Mouse (Mus musculus): ENCODE results near the gene Fbxo10.
"Not testable (repeated sequence)": the region's sequence is repeated elsewhere in the genome, so short reads cannot be mapped to it uniquely, and the experiment has no call there.

The Fbxo10 gene

GRCm38 (mm10) chr4:45047956-45048355, 36.4 kb downstream of the Fbxo10 start:
- DNase-seq (ENCODE audit: extremely low spot score, low read depth, low spot score) = no peak

GRCm38 (mm10) chr4:45047286-45047887, 37.0 kb downstream of the Fbxo10 start:
- DNase-seq (ENCODE audit: extremely low spot score, low read depth, low spot score) = no peak

GRCm38 (mm10) chr4:45046679-45047078, 37.7 kb downstream of the Fbxo10 start:
- no peak for DNase-seq (ENCODE audit: extremely low spot score, low read depth, low spot score)

- DNase-seq (ENCODE audit: extremely low spot score, low read depth, low spot score) = no peak
These were observed 43.6 kb downstream of the Fbxo10 start for GRCm38 (mm10) chr4:45040795-45041194.

GRCm38 (mm10) chr4:45039546-45039945, 44.9 kb downstream of the Fbxo10 start:
- DNase-seq (ENCODE audit: extremely low spot score, low read depth, low spot score) = not testable (repeated sequence)

DNA sequence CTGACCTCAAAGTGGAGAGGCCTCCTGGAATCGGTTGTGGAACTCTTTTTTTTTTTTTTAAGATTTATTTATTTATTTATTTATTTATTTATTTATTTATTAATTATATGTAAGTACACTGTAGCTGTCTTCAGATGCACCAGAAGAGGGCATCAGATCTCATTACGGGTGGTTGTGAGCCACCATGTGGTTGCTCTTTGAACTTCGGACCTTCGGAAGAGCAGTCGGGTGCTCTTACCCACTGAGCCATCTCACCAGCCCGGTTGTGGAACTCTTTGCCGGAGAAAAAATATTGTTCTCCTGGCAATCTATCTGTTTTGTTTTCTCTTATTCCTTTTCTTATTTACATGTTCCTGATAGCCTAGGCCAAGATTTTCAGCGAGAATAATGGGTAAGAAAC, 45.5 kb downstream of the Fbxo10 start:
- not testable (repeated sequence) for DNase-seq (ENCODE audit: extremely low spot score, low read depth, low spot score)

- DNase-seq (ENCODE audit: extremely low spot score, low read depth, low spot score) = no peak
These were observed 46.7 kb downstream of the Fbxo10 start for GRCm38 (mm10) chr4:45037455-45038410.

DNA sequence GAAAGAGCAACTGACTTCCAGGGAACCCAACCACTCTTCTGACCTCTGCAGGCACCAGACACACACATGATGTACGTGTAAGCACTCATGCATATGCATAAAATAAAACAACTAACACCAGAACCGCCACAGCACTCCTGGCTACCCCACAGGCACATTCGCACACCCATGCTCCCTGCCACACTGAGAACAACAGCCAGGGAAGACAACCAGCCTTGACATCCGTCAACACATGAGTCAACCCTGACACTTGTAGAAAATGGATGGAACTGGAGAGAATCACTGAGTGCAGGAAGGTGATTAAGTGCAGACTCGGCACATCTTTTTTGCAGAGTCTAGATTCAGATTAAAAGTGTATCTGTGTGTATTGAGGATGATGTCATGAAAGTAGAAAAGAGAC, 47.8 kb downstream of the Fbxo10 start:
- no peak for DNase-seq (ENCODE audit: extremely low spot score, low read depth, low spot score)

DNA sequence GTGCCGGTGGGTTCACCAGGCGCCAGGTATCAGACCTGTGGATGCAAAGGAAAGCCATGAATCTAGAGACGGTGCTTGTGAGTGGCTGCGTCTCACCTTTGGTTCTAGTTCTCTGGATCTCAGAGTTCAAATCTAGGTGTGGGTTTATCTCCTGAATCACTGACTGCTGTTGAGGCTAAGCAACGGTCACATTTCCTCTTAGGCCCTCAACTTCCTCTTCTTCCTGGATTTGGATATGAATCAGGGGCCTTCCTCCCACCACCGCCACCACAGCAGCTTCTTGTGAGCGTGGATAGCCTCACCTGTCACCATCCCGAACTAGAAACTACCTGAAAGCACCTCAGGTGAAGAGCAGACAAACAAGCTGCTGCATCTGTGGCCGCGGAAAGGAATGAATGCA, 48.4 kb downstream of the Fbxo10 start:
- DNase-seq (ENCODE audit: extremely low spot score, low read depth, low spot score) = no peak

DNA sequence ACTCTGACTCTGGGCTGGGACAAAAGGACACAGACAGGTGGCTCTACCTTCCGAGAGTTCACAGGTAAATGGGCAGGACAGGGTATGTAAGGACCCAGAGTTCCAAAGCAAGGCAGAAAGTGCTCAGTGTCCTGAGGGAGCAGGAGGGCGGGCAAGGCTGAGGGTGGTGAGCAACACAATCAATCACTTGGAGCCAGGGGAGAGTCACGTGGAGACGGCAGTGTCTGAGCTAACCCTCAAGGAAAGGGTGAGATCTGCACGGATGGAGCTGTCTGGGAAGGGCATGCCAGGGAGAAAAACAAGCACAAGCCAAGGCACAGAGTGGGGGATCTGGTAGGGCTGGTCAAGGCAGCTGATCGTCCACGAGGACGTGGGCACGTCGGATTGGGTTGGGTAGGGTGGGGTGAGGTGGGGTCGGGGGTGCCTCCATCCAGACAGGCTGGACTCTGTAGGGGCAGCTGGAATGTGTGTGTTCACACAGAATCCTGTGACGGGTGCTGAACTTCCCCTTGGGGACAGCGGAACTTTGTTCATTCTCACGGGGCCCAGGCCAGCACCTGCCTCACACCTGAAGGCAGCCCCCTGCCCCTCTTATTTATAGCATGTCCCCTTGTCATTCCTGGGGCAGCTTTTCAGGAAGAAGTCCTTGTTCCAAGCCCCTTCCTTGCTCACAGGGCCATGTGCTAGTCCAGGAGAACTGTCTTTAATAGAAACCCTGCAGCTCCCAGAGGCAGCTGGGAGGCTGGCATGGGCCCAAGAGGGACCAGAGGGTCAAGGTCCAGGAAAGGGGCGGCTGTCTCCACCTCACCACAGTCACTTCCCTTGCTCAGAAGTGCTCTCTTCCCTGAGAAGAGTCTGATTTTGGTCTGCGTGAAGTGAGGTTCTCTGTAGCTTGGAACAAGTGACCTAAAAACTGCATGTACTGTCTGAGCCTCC, 49.4 kb downstream of the Fbxo10 start:
- no peak for DNase-seq (ENCODE audit: extremely low spot score, low read depth, low spot score)

GRCm38 (mm10) chr4:45032586-45032985, 51.8 kb downstream of the Fbxo10 start:
- DNase-seq (ENCODE audit: extremely low spot score, low read depth, low spot score) = no peak

- no peak for DNase-seq (ENCODE audit: extremely low spot score, low read depth, low spot score)
These were observed 57.9 kb downstream of the Fbxo10 start for GRCm38 (mm10) chr4:45026459-45026858.

DNA sequence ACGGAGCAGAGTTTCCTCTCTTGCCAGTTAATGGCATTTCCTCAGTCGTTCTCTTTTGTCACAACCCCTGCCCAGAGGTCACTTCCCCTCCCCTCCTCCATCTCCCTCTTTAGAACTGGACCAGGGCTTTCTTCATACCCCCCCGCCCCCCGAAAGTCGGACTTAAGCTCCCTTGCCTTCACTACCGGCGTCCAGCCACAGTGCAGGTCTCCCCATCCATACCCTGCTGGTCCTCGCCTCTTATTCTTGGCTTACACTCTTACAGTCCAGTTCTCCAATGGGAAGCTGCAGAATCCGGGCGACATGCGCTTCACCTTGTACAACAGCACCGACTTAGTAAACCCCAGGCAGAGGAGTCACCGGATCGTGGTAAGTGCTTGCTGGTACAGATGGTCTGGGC, 65.4 kb downstream of the Fbxo10 start:
- DNase-seq (ENCODE audit: extremely low spot score, low read depth, low spot score) = no peak

DNA sequence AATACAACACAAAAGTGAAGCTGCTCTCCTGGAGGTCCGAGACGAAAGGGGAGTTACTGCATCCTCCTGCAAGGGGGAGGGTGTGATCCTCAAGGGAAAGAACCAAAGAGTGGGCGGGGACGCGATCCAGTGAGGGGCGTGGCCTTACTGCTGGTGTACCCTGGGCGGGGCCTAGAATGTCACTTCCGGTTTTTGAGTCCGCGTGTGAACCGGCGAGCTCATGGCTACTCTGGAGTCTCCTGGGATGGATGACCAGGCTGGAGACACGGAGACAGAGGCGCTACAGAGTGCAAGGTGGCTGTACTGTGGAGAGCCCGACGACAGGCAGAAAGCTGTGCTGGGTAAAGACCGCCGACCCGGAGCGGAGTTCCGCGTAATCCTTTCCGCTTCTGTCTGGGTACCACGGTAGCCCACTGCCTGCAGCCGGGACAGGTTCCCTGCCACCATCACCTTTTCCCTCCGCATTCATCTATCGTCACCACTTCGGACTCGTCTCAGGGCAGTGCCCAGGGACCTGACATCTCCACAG, 65.9 kb downstream of the Fbxo10 start, which contains the start of gene Polr1e:
Gene Polr1e (plus strand): TSS at position 132 of the 529 bp plus-strand sequence.
- peak; percentile 89 for DNase-seq (ENCODE audit: extremely low spot score, low read depth, low spot score)

GRCm38 (mm10) chr4:45015615-45016014, 68.8 kb downstream of the Fbxo10 start:
- no peak for DNase-seq (ENCODE audit: extremely low spot score, low read depth, low spot score)

GRCm38 (mm10) chr4:45013537-45013936, 70.9 kb downstream of the Fbxo10 start:
- DNase-seq (ENCODE audit: extremely low spot score, low read depth, low spot score) = no peak

DNA sequence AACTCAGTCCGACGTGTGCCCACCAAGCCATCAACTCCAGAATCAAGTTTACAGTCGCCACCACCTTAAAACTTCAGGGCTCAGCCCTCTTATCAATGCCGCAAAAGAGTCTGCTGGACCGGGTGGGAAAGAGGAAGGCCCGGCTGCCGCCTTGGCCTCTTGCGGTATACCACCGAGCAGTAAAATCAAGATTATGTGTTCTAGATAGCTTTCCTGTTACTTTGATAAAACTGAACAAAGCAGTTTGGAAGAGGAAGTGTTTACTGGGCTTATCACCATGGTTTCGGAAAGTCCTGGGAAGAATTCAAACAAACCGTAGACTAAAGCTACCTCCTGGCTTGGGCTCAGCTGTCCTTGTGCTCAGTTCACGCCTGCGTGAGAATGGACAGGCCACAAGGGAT, 71.4 kb downstream of the Fbxo10 start:
- DNase-seq (ENCODE audit: extremely low spot score, low read depth, low spot score) = no peak

DNA sequence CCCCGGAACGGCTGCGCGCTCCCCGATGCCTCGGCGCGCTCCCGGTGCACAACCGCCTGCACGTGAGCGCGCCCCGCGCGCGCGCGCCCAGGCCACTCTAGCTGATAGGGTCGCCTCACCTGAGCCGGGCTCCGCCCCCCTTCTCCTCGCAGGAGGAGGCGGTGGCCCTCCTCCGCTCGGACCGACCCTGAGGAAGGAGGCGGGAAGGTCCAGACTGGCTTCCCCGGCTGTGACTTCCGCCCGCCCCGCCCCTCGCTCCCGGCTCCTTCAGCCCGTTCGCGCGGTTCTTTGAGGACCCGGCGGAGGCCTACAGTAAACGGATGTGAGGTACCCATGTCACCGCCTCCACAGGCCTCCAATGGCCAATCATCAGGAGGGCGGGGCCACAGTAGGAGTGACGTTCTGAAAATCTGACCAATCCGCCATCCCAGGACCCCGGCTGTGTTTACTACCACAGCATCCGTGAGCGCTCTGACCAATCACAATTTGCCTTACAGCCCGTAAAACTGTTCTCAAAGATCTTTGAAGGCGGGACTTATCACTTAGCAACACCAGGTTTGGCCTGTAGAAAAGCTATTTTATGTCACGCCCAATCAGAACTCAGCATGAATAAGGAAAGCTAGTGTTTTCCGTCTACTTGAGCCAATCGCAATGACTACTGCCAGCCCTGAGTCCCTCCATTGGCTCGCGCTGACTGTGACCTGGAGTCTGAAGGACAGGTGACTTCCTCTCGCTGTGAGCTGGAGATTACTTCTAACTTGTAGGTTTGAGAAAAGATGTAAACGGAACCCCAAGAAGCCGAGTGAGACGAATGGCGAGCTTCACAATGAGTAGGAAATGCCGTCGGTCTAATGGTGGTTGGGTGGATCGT, 72.1 kb downstream of the Fbxo10 start, which contains the start of gene Zbtb5:
Gene Zbtb5 (minus strand): TSS at position 308 of the 871 bp plus-strand sequence.
- peak; percentile 100 for DNase-seq (ENCODE audit: extremely low spot score, low read depth, low spot score)

- DNase-seq (ENCODE audit: extremely low spot score, low read depth, low spot score) = no peak
These were observed 72.8 kb downstream of the Fbxo10 start for GRCm38 (mm10) chr4:45011581-45012104.
